Mouse (Mus musculus): ENCODE results near the gene Gm21987.
"Not testable (repeated sequence)": the region's sequence is repeated elsewhere in the genome, so short reads cannot be mapped to it uniquely, and the experiment has no call there.

Gene Gm21987

GRCm38 (mm10) chr16:38346529-38347325 lies at the start of gene Gm21987, which contains the start of gene Cox17:
Gm21987 (plus strand) TSS chr16:38347040.
Cox17 (plus strand) TSS chr16:38346991.
- DNase-seq (ENCODE audit: low spot score in 2 of 2) = peak; percentile 83 to 91

DNA sequence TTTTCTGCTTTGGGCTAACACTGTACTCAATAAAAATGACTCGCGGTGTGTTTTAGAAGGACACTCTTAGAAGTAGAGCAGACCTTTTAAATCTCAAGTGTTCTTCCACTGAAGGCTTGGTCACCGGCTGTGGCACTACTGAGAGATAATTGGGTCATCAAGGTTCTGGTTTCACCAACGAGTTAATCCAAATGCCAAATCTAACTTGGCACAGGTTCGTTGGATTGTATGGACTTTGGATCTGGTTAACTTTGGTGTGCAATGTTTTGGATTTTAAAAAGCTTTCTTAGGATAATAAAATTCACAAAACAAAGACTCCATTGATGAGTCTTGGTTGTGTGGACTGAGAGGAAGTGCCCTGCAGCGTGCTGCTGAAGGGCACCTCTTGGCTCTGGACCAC lies 48.4 kb upstream of the Gm21987 start:
- no peak for DNase-seq (ENCODE audit: low spot score in 2 of 2)

DNA sequence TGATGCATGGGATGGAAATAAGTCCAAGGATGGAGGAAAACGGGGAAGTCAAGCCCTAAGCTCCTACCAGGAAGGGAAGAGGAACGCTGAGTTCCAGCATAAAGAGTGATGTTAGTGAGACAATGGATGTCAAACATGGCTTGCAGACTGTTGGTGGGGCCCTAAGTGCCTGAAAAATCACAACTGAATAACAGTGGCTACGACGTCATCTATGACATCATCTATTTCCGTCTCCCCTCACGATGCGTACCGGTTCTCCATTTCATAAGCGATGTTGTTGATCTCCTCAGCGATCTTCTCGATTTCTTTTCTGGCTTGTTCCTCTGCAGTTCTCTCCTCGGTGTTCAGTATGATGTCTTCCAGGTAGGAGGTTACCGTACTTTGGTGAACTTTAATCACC lies 44.5 kb upstream of the Gm21987 start:
- no peak for DNase-seq (ENCODE audit: low spot score in 2 of 2)

GRCm38 (mm10) chr16:38304460-38305194 lies 42.2 kb upstream of the Gm21987 start:
- DNase-seq (ENCODE audit: low spot score in 2 of 2) = no peak

DNA sequence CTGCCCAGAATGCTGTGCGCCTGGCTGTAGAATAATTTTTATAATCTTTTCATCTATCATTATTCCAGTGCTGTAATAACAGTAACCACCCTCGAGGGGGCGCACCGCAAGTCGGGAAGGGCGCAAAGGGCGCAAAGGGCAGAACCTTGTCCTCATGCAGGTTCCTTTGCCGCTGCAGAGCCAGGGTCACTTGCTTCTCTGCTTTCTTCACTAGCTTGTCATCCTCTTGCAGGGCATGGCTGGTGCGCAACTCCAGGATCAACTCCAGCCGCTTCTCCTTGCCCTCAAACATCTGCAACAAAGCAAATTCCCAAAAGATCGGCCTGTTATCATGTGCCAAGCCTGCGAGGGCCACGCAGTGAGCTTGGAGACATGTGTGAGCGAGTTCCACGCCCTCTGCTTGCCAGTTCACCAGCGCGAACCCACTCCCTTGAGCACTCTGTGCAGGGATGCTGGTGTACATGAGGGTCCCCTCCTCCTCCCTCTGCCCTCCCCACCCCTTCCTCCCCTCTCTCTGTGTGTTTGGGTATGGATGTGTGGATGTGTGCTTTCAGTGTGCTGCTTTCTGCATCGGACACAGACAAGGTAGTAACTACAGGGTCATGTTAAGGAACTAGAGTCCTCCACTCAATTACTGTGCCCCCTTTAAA lies 40.1 kb upstream of the Gm21987 start:
- DNase-seq (ENCODE audit: low spot score in 2 of 2) = no peak

DNA sequence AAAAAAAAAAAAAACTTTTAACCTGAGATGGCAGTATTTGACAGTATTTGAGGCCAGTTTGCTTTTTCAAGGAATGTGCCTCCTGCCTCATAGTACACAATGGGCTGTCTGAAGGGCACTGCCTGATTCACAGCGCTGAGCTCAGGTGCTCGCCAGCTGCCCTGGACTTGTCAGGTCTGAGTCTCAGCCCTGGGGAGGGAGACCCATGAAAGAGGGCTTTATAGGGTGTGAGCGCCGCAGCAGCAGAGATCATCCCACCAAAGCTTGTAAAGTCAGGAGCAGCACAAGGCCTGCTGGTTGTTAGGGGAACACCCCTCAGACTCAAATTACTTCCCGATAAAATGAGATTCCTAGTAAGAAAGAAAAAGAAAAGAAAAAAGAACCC lies 39.6 kb upstream of the Gm21987 start:
- no peak for DNase-seq (ENCODE audit: low spot score in 2 of 2)

GRCm38 (mm10) chr16:38307651-38308050 lies 39.2 kb upstream of the Gm21987 start:
- no peak for DNase-seq (ENCODE audit: low spot score in 2 of 2)

GRCm38 (mm10) chr16:38308195-38308594 lies 38.6 kb upstream of the Gm21987 start:
- no peak for DNase-seq (ENCODE audit: low spot score in 2 of 2)

DNA sequence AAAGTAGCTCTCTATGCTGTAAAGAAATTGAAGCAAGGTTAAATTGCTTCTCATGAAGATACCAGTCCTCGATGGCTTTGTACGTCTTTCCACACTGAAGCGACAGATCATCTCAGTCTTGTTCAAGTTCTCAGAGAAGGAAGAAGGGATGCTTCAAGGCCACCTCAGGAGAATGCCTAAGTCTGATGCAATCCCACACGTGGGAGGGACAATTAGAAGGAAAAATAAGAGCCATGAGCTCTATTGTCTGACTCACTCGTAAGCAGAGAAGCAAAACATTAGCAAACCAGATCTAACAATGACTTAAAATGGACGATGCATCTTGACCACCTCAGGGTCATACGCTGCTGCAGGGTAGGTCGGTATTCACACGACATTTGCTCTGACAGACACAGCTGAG lies 28.3 kb upstream of the Gm21987 start:
- no peak for DNase-seq (ENCODE audit: low spot score in 2 of 2)

GRCm38 (mm10) chr16:38319087-38319486 lies 27.8 kb upstream of the Gm21987 start:
- no peak for DNase-seq (ENCODE audit: low spot score in 2 of 2)

DNA sequence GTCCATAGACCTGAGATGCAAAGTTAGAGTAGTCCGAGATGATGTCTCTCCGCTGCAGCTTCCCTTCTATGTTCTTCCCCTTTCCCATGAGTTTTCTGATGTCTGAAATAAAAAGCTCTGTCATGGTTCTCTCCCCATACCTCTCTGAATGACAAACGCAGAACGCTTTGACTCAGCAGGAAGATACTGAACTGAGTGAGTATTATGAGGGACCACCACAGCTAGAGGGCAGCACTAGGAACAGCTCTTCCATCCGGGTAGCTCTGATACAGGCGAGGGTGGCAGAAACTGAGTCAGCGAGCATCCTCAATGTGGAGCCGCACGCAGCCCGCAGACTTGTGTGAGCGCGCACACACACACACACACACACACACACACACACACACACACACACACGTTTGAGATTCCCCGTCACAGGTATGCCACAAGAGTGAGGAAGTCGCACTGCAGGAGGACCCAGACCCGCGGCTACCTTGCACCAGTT lies 25.3 kb upstream of the Gm21987 start:
- no peak for DNase-seq (ENCODE audit: low spot score in 2 of 2)

DNA sequence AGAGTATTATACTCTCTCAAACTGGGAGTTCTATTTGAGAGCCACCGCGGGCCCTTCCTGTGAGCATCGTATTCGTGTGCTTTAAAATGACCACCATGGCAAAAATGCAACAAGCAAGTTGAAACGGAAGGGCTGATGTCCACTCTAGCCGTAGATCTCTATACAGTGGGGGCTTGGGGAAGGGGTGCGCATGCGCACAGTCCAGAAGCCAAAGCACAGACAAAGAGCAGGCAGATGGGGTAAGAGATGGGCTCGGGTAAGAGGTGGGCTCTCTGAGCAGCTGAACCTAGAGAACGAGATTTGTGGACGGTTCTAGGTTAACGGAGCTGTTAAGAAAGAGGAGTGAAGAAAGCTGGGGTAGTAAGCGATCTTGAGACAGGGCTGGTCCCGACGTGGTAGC lies 22.5 kb upstream of the Gm21987 start:
- no peak for DNase-seq (ENCODE audit: low spot score in 2 of 2)

GRCm38 (mm10) chr16:38326778-38327397 lies 20.0 kb upstream of the Gm21987 start:
- no peak for DNase-seq (ENCODE audit: low spot score in 2 of 2)

DNA sequence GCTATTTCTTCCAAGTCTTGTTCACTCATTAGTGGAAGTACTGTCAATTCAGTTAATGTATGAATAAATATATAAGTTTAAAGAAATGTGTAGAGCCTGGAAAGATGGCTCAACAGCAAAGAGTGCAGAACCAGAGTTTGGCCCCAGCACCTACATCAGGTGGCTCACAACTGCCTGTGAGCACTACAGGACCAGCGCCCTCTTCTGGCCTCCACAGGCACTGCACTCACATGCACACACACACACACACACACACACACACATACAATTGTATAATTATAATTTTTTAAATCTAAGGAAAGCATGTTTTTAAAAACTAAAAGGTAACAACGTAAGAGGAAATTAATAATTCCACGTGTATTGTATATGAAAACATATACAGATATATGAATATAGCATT lies 17.5 kb upstream of the Gm21987 start:
- DNase-seq (ENCODE audit: low spot score in 2 of 2) = no peak

DNA sequence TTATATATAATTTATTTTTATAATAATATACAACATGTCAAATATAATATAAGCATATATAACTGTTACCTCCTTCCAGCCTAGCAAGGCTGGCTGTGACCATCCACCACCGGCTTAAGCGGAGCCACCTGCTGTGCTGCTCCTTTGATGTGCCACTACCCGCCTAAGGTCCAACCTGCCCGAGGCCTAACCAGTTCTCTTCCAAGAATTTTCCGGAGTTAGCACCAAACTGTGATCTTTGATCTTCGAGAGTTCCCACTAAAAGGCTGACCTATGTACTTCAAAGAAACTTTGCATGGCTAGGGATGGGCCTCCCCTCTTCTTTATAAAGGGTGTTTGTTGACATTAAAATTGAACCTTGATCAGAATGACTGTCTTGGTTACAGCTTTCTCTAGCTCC lies 12.4 kb upstream of the Gm21987 start:
- DNase-seq (ENCODE audit: low spot score in 2 of 2) = no peak

DNA sequence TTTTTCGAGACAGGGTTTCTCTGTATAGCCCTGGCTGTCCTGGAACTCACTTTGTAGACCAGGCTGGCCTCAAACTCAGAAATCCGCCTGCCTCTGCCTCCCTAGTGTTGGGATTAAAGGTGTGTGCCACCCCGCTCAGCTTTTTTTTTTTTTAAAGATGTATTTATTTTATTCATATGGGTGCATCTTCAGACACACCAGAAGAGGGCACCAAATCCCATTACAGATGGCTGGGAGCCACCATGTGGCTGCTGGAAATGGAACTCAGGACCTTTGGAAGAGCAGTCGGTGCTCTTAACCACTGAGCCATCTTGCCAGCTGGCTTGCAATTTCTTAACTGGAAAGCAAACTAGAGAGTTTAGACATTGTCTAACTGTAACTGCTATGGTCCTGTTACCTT lies 8.8 kb upstream of the Gm21987 start:
- DNase-seq (ENCODE audit: low spot score in 2 of 2) = not testable (repeated sequence)

DNA sequence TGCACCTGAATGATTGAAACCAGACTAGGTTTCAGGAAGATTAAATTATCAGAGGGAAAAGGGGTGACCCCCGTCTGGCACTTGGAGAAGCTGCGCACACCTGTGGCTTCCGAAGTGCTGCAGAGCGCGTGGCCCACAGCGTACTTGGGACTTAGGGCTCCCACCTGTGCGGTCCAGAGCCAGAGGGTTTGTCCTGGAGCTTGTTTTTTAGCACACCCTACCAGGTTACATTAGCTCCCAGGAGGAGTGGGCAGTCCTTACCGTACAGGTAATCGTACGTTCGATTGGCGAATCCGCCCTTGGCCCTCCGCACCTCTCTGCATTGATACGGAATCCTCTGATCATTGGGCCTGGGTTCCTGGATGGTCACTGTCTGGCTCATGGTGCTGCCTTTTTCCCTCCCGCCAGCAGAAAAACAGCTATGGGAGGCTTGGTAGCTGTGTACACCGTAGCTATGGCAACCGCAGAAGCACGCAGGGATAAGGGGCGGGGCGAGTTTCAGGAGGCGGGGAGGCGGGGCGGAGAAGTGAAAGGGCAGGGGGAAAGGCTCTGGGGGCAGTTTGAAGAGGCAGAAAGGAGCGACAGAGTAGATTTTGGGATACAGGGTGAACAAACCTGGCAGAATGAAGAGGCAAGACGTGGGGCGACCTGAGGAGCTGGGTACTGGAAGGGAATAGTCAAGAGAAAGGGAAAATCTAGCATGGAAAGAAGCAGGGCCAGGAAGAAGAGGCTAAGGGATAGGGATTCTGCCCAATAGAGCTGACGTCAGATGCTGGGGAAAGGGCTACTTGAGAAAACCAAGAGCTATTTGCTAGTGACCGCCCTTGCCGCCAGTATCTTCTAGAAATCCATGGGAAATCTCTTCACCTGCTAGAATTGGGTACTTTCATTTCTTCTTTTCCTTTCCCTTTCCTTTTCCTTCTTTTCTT lies 5.2 kb upstream of the Gm21987 start, which contains the start of gene Maats1:
Maats1 (minus strand) TSS at position 748 of the 929 bp plus-strand sequence.
- DNase-seq (ENCODE audit: low spot score in 2 of 2) = peak; percentile 51 to 63

DNA sequence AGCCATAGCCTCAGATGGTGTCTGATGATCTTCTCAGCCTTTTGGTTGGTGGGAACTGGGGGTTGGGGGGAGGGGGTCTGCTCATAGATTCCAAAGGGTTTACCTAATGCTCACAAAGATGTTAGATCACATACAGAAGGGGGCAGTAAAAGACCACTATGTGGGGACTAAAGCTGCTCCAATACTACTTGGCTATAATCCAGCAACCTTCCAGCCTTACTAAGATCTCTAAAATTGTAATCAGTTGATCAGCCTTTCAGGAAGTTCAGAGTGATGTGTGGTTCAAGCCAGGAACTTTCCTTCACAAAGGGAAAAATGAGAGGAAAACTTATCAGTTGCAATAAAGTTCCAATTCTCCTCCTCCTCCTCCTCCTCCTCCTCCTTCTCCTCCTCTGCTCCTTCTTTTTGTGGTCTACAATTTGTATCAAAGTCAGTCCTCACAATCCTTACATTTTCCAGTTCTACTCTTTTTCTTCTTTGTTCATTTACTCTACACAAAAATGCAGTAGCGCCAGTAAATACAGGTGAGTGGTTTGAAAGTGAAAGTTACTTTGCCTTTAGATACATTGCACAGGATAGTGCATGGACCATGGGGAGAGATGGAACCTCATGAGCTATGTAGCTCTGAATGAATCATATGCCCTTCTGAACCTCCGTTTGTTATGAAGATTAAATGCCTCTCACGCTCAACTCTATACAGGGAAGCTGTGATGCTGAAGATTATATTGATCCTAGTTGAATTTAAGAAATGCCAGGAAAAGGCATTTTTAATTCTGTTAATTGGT lies 1.7 kb upstream of the Gm21987 start:
- DNase-seq (ENCODE audit: low spot score in 2 of 2) = no peak

DNA sequence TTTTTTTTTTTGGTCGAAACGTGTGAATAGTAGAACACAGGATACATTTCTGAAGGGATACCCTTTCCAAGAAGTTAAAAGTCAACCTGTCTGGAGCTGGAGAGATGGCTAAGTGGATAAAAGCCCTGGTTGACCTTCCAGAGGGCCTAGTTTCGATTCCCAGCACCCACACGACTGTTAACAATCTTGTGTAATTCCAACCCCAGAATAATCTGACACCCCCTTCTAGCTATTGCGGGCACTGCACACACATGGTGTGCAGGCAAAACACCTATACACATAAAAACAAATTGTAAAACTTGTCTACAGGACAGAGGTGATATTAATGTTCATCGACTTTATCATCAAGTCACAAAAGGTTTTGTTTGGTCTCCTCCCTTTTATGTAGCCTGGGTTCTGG lies 748 bp downstream of the Gm21987 start:
- no peak for DNase-seq (ENCODE audit: low spot score in 2 of 2)

DNA sequence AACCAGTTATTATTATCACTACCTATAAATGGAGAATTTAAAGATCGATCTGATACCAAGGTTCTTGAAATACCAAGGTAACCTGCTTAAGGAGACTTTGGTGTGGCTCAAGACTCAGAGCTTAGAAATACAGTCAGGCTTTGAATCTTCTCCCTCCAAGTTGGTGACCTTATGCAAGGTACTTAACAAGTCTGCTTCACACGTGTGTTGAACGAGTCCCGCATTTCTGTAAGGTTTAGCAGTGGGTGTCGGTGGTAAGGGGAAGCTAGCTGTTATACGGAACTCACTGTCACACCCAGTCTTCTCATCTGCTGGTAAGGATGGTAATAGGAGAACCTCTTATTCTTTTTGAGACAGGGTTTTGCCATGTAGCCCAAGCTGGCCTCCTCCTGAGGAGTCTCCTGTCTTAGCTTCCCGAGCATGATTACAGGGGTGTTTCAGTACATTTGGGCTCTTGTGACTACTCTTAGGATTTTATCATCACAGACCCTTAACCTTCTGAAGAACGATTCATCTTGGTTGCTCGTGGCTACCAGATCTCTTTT lies 1.4 kb downstream of the Gm21987 start:
- no peak for DNase-seq (ENCODE audit: low spot score in 2 of 2)
